Mouse (Mus musculus): Measurements from ENCODE around the gene Ctrc. TPM values are rescaled to one million over a fixed set of nuclear protein-coding genes. Genes with fewer than 3 reads are reported as not detected.
"Not testable (repeated sequence)": the region's sequence is repeated elsewhere in the genome, so short reads cannot be mapped to it uniquely, and the experiment has no call there.

Ctrc gene
- polyA plus RNA-seq, 1 experiment from 2014 or later: not detected

- Histone ChIP-seq H3K36me3 (peaks cover 8% of the 10 kb centered on the region), H3K4me3 (no peak overlapping the region), H3K27me3 (no peaks in the 10 kb centered on the region), H3K4me1 (replicated peaks) (peaks cover 34% of the 10 kb centered on the region), H3K9ac (no peak overlapping the region), H3K27ac (peak overlapping the region; percentile 77; the same call in 1 of the 2 replicates), H3K4me2 (no peak overlapping the region), H3K9me3 (no peaks in the 10 kb centered on the region)
- 91% methylated on average over 7 of the region's 7 CpGs for WGBS
- ATAC-seq (ENCODE audit: low FRiP score): no peak
Measured at GRCm38 (mm10) chr4:141791486-141791885, 54.7 kb downstream of the Ctrc start.

DNA sequence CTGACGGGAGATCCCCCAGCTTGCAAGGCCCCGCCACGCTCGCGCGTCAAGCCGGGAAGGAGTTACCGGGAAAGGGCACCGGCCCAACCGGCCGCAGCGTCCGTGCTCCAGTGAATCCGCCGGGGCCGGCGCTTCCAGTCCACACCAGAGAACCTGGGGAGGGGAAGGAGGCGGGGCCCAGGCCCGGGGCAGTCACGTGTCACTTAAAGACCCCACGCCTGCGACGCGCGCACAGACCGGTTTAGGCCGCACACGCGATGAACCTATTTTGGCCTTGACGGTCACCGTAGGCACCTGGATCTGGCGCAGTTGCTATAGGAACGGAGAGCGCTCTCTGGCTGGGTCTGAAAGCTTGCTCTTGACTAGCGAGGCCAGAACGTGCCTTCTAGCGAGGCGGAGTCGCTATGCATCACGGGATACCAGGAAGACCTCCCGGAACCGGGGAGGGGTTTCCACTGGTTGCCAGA is 55.6 kb downstream of the Ctrc start, which contains the start of gene Dnajc16:
Dnajc16 (minus strand) TSS at position 408 of the 467 bp plus-strand sequence.
- no peaks in the 10 kb centered on the region for H3K9me3 ChIP-seq
- H3K27me3 ChIP-seq: no peaks in the 10 kb centered on the region
- ATAC-seq (ENCODE audit: low FRiP score): peak; percentile 94
- peak within 1 kb of the TSS; percentile 94 for H3K4me3 ChIP-seq
- under 1% methylated on average over 41 of the region's 42 CpGs for WGBS
- H3K9ac ChIP-seq: peak within 1 kb of the TSS; percentile 95
- peak within 1 kb of the TSS; percentile 89 for H3K27ac ChIP-seq
- peaks cover 28% of the 10 kb centered on the region for H3K4me1 ChIP-seq (replicated peaks)
- H3K36me3 ChIP-seq: peaks cover 13% of the 10 kb centered on the region
- peak within 1 kb of the TSS; percentile 85 for H3K4me2 ChIP-seq

GRCm38 (mm10) chr4:141789564-141790218 is 56.5 kb downstream of the Ctrc start:
- 54% methylated on average over 3 of the region's 3 CpGs for WGBS

DNA sequence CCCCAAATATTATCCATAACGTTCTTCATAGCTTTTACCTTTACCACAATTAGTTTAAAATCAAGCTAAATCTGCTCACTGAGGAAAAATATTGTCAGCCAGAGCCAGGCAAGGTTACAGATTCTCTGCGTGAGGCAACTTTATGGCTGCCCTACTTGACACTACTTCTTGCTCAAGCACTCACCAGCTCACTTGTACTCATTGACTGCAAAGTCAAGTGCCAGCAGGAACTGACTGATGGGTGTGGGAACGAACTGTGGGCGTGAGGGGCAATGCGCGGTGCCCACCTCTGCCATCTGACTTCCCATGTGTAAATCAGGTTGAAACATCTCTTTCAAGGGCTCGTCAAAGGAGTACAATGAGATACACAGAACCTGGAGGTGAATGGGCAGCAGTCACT is 58.7 kb downstream of the Ctrc start:
- ATAC-seq (ENCODE audit: low FRiP score): no peak
- no peak overlapping the region for H3K9ac ChIP-seq
- peaks cover 11% of the 10 kb centered on the region for H3K4me1 ChIP-seq (replicated peaks)
- H3K9me3 ChIP-seq: no peaks in the 10 kb centered on the region
- H3K36me3 ChIP-seq: peaks cover 43% of the 10 kb centered on the region
- no peak overlapping the region for H3K4me2 ChIP-seq
- no peak overlapping the region for H3K27ac ChIP-seq
- WGBS: 92% methylated on average over 7 of the region's 7 CpGs
- H3K27me3 ChIP-seq: no peaks in the 10 kb centered on the region
- H3K4me3 ChIP-seq: no peak overlapping the region

More at GRCm38 (mm10) chr4:141789564-141790218, 56.5 kb downstream of the Ctrc start:
- ATAC-seq (ENCODE audit: low FRiP score): no peak
- Histone ChIP-seq H3K27me3 (no peaks in the 10 kb centered on the region), H3K4me2 (peak overlapping the region; percentile 85), H3K27ac (peak overlapping the region; percentile 89), H3K36me3 (peaks cover 21% of the 10 kb centered on the region), H3K9me3 (no peaks in the 10 kb centered on the region), H3K4me3 (peak overlapping the region; percentile 94), H3K4me1 (replicated peaks) (peaks cover 20% of the 10 kb centered on the region), H3K9ac (peak overlapping the region; percentile 95)

GRCm38 (mm10) chr4:141787046-141787445 is 59.1 kb downstream of the Ctrc start:
- H3K4me1 ChIP-seq (replicated peaks): peaks cover 11% of the 10 kb centered on the region
- no peak for ATAC-seq (ENCODE audit: low FRiP score)
- H3K27ac ChIP-seq: no peak overlapping the region
- no peaks in the 10 kb centered on the region for H3K9me3 ChIP-seq
- WGBS: 81% methylated on average over 6 of the region's 6 CpGs
- peaks cover 48% of the 10 kb centered on the region for H3K36me3 ChIP-seq
- H3K4me2 ChIP-seq: no peak overlapping the region
- H3K4me3 ChIP-seq: no peak overlapping the region
- no peaks in the 10 kb centered on the region for H3K27me3 ChIP-seq
- no peak overlapping the region for H3K9ac ChIP-seq

- Histone ChIP-seq H3K4me3 (no peak overlapping the region), H3K9ac (no peak overlapping the region), H3K36me3 (peaks cover 57% of the 10 kb centered on the region), H3K4me1 (replicated peaks) (peaks cover 10% of the 10 kb centered on the region), H3K9me3 (no peaks in the 10 kb centered on the region), H3K4me2 (no peak overlapping the region), H3K27me3 (no peaks in the 10 kb centered on the region), H3K27ac (no peak overlapping the region)
- 96% methylated on average over 13 of the region's 13 CpGs for WGBS
- ATAC-seq (ENCODE audit: low FRiP score): no peak
Measured at GRCm38 (mm10) chr4:141786141-141786540, 60.0 kb downstream of the Ctrc start.

- no peak overlapping the region for H3K4me2 ChIP-seq
- no peak overlapping the region for H3K9ac ChIP-seq
- WGBS: 82% methylated on average over 5 of the region's 5 CpGs
- H3K27ac ChIP-seq: no peak overlapping the region
- H3K4me3 ChIP-seq: no peak overlapping the region
- ATAC-seq (ENCODE audit: low FRiP score): no peak
- H3K36me3 ChIP-seq: peaks cover 70% of the 10 kb centered on the region
- H3K27me3 ChIP-seq: no peaks in the 10 kb centered on the region
- H3K4me1 ChIP-seq (replicated peaks): peaks cover 4% of the 10 kb centered on the region
- no peaks in the 10 kb centered on the region for H3K9me3 ChIP-seq
Measured at GRCm38 (mm10) chr4:141784835-141785234, 61.3 kb downstream of the Ctrc start.

DNA sequence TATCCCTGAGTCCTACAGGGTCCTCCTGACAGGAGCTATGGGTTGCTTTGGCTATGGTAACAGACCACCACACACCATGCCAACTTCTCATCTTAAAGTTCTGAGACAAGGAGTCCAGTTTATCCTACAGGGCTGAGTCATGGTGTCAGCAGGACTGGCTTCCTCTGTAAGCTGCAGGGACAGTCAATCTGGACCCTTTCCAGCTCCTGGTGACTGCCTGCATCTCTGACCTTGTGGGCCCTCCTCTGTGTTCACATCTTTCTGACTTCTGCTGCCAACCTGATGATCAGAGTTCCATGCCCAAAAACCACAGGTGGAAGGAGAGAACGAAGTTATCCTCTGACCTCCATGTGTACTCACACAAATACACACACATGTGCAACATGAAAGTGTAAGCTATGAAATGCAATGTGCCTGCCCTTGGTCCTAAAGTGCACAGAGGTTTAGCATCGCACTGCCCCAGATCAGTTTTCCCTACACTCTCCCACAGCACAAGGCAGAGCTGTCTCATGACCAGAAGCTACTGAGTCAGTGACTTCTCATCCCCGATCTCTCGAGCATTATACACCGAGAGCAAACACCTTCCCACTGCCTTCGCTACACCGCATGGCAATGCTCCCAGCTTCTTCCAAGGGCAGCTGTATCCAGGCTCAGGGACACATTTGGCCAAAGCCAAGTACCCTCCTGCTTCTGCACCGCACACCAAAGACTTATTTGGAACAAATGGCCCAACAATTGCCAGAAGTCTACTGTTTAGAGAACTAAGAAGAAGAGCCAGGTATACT is 64.8 kb downstream of the Ctrc start:
- peaks cover 92% of the 10 kb centered on the region for H3K36me3 ChIP-seq
- no peaks in the 10 kb centered on the region for H3K4me1 ChIP-seq (replicated peaks)
- no peaks in the 10 kb centered on the region for H3K27me3 ChIP-seq
- no peaks in the 10 kb centered on the region for H3K9me3 ChIP-seq
- 95% methylated on average over 8 of the region's 8 CpGs for WGBS
- ATAC-seq (ENCODE audit: low FRiP score): no peak
- no peak overlapping the region for H3K4me2 ChIP-seq
- H3K9ac ChIP-seq: no peak overlapping the region
- no peak overlapping the region for H3K27ac ChIP-seq
- no peak overlapping the region for H3K4me3 ChIP-seq

- H3K27ac ChIP-seq: no peak overlapping the region
- no peak overlapping the region for H3K9ac ChIP-seq
- H3K9me3 ChIP-seq: no peaks in the 10 kb centered on the region
- H3K4me3 ChIP-seq: no peak overlapping the region
- H3K4me1 ChIP-seq (replicated peaks): no peaks in the 10 kb centered on the region
- no peak overlapping the region for H3K4me2 ChIP-seq
- no peaks in the 10 kb centered on the region for H3K27me3 ChIP-seq
- ATAC-seq (ENCODE audit: low FRiP score): no peak
- H3K36me3 ChIP-seq: peaks cover 96% of the 10 kb centered on the region
- 96% methylated on average over 8 of the region's 8 CpGs for WGBS
Measured at GRCm38 (mm10) chr4:141779828-141780227, 66.3 kb downstream of the Ctrc start.

DNA sequence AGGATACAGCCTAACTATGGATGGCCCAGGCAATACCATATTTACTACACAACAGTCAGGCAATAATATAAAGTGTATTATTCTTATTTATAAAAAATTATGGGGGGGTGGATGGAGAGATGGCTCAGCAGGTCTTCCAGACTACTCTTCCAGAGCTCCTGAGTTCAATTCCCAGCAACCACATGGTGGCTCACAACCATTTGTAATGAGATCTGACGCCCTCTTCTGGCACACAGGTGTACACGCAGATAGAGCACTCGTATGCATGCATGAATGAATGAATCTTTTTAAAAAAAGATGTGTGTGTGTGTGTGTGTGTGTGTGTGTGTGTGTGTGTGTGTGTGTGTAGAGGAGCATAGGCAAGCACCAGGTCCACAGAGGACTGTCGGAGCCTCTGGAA is 73.1 kb downstream of the Ctrc start:
- not testable (repeated sequence) for H3K4me3 ChIP-seq; H3K27ac ChIP-seq; H3K4me1 ChIP-seq (replicated peaks); H3K27me3 ChIP-seq; H3K4me2 ChIP-seq; H3K9me3 ChIP-seq; H3K9ac ChIP-seq; ATAC-seq (ENCODE audit: low FRiP score)
- 84% methylated on average over 4 of the region's 4 CpGs for WGBS
- peaks cover 98% of the 10 kb centered on the region for H3K36me3 ChIP-seq

DNA sequence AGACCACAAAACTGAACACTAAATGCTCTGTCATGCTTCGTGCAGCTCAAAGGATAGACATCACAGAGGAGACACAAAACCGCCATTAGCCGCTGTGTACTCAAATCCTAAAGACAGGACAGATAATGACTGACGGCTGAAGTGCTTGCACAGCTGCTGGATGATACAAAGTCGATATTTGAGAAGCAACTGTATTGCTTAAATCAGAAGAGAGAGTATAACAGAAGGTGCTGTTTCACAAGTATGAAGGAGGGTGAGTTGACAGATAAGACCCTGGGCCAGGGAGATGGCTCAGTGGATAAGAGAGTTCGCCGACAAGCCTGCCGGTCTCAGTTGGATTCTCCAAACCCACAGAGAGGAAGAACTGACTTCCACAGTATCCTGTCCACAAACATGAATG is 74.3 kb downstream of the Ctrc start:
- Histone ChIP-seq H3K27ac (no peak overlapping the region), H3K4me3 (no peak overlapping the region), H3K9ac (no peak overlapping the region), H3K4me2 (no peak overlapping the region), H3K4me1 (replicated peaks) (peaks cover 14% of the 10 kb centered on the region), H3K36me3 (peaks cover 100% of the 10 kb centered on the region), H3K9me3 (no peaks in the 10 kb centered on the region), H3K27me3 (no peaks in the 10 kb centered on the region)
- 92% methylated on average over 8 of the region's 8 CpGs for WGBS
- ATAC-seq (ENCODE audit: low FRiP score): no peak

DNA sequence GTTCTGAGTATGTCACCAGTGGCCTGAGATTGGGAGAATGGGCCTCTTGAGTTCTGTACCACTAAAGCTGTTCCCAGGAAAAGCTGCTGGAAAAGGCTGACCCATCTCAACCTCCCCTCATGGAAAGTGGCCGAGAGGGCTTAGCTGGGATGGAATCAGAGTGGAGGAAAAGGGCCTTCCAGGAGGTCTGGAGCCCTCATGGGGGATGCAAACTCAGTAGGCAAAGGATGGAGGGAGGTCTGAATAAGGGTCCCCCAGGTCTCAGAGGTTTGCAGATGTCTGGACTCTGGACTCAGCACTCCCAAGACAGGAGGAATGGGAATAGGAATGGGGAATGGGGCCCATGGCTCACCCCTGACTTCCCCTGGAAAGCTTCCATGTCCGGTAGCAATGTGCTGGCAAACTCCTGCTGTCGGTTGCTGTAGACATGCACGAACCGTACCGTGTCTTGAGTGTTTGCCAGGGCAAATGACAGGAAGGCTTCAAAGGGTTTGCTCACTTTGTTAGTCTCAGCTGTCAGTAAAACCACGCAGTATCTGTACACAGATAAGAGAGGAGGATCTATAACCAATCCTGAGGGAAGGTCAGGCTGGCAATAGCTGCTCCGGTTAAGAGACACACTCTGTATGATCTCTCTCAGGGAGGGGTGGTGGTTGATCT is 76.5 kb downstream of the Ctrc start:
- Histone ChIP-seq H3K4me2 (no peak overlapping the region), H3K9ac (no peak overlapping the region), H3K9me3 (no peaks in the 10 kb centered on the region), H3K27ac (no peak overlapping the region), H3K27me3 (no peaks in the 10 kb centered on the region), H3K4me1 (replicated peaks) (peaks cover 24% of the 10 kb centered on the region), H3K36me3 (peaks cover 96% of the 10 kb centered on the region), H3K4me3 (no peak overlapping the region)
- no peak for ATAC-seq (ENCODE audit: low FRiP score)
- 94% methylated on average over 8 of the region's 8 CpGs for WGBS

Measured in hindbrain, embryonic 13.5 days (tissue).